Mouse (Mus musculus): Measurements from ENCODE around the gene Glrx5. TPM values are rescaled to one million over a fixed set of nuclear protein-coding genes. Genes with fewer than 3 reads are reported as not detected.

Gene Glrx5
- 10 to 100 TPM; 45.9 to 46.2 TPM for total RNA-seq (2021)
- long read RNA-seq, transcript Glrx5-201 (2 exons, 2,925 nt) = major isoform, 55 of 73 reads
- long read RNA-seq, partial matches to known transcripts = 15 of 73 reads
- long read RNA-seq, other reads (novel, unspliced or antisense) = 3 of 73 reads

DNA sequence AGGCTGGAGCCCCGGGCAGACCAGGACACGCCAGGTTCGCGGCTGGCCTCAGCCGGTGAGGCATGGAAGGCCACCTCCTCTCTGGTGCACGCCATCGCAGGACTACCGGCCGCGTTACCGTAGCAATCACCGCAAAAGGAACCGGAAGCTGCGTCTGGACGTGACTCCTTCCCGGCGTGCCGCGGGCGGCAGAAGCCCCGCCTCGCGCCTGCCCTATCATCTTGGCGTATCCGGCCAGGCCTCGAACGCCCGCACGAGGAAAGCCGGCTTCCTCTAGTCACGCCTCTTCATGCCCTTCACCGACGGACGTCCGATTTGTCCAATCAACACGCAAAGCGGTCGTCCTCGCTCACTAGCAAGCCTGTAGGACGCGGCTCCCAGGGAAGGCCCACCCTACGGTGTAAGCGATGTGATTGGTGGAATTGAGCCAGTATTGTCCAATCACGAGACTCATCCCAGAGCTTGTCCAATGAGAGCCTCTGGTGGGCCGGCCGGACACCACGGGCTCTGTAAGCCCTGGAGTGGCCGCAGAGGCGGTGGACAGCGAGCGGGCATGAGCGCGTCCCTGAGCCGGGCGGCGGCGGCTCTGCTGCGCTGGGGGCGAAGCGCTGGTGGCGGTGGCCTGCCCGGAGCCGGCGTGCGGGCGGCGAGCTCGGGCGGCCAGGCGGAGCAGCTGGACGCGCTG, at the start of gene Glrx5:
Gene Glrx5 (plus strand): TSS at position 542 of the 685 bp plus-strand sequence.
- peak; percentile 100 for DNase-seq (ENCODE audit: low spot score in 2 of 2)

DNA sequence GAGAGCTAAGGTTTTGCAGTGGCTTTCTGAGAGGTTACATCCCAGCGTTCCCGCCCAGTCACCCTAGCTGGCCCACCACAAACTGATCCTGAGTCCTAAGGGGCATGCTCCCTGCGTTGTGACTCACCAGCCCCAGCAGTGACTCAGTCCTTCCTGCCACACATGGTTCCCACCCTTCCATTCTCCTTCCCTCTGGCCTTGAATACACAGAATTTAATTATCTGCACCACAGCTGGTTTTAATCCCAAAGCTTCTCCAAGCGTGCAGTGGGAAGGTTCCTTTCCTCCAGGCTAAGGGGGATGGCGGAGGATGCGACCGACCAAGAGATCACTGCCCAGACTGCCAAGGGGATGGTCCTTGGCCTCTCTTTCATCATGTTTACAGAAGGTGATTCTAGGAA, 49.0 kb upstream of the Glrx5 start:
- DNase-seq (ENCODE audit: low spot score in 2 of 2) = no peak

DNA sequence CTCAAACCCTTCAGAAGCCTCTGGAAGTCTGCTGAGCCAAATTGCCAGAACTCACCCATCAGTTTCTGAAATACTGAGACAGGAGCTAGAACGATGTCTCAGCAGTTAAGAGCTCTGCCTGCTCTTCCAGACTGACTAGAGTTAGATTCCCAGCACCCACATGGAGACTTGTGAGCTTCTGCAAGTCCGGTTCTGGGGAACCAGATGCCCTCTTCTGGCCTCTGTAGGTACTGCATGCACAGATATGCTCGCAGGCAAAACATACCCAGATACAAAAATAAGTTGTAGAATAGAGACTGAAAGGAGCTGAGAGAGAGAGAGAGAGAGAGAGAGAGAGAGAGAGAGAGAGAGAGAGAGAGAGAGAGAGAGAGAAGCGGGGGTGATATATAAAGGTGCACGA, 47.4 kb upstream of the Glrx5 start:
- no peak for DNase-seq (ENCODE audit: low spot score in 2 of 2)

DNA sequence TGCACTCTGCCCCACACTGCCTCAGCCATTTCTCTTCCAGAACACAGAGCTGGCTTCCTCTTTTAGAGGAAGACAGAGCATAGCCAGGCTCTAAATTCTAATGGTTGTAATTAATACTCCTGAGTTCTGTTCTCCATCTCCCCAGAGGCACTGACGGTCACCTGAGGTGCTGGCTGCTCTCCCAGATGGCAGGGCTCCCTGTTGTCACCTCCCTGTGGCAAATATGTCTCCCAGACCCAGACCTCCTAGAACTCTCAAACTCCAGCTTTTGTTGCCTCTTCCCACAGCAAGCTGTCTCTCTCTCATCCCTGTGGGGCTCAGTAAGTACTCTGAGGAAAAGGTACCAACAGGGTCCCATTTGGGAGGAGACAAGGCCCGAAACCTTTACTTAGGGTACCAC, 46.5 kb upstream of the Glrx5 start:
- no peak for DNase-seq (ENCODE audit: low spot score in 2 of 2)

DNA sequence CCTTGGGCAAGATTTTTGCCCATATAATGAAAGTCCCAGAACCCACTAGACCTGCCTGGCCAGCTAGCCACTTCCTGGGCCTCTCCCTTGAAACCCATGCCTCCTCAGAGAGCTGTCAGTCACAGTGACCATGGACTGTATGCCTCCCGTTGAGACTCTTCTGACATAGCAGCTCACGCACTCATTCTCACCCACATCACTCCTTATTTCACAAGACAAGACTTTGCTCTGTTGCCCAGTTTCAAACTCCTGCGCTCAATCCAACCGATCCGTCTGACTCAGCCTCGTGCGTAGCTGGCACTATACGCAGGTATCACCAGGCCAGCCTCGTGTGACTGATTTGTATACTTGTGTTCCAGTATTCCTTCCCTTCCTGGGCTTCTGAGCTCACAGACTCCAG, 45.7 kb upstream of the Glrx5 start:
- DNase-seq (ENCODE audit: low spot score in 2 of 2) = no peak

DNA sequence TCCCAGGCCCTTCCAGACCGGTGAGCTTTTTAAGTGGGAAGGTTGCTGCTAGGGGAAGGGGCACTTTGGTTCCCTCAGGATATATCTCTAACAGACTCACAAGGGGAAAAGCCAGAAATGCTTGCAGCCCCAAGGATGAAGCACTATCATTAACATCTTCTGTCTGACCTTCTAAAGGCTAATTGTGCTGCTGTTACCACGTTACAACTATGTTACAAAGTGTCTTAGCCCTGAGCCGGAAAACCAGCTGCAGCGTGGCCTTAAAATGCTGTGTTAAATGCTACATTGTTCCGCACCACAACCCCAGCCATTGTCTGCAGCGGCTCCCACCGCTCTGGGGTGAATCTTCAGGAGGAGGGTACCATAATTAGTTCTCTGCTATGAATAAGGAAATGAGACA, 44.6 kb upstream of the Glrx5 start:
- no peak for DNase-seq (ENCODE audit: low spot score in 2 of 2)

DNA sequence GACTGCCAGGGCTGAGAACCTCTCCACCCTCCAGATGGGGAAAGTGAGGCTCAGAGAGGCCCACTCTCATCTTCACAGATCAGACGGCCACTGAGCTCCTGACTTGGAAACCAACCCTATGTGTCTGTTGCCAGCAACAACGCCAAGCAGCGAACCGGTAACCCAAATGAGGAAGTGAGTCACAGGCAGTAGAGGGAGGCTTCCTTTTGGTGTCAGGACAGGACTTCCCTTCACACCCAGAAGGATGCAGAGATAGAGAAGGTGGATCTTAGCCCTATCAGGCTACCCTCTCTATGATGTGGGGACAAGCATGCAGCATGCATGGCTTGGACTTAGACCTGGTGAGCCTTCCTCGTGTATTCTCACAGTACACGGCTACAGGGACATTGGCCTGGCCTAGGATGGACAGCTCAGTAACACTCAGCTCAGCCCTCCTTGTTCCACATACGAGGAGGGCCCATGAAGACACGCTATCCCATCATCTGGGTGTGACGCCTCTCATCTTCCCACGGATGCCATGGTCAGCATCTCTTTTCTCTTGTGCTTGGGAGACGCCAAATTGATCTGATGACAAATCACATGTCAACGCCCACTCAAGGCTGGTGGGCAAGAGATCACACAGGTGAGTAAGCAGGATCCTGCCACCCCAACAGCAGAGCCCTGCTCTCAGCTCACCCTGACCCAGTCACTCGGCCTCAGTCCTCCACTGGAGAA, 41.6 kb upstream of the Glrx5 start:
- no peak for DNase-seq (ENCODE audit: low spot score in 2 of 2)

DNA sequence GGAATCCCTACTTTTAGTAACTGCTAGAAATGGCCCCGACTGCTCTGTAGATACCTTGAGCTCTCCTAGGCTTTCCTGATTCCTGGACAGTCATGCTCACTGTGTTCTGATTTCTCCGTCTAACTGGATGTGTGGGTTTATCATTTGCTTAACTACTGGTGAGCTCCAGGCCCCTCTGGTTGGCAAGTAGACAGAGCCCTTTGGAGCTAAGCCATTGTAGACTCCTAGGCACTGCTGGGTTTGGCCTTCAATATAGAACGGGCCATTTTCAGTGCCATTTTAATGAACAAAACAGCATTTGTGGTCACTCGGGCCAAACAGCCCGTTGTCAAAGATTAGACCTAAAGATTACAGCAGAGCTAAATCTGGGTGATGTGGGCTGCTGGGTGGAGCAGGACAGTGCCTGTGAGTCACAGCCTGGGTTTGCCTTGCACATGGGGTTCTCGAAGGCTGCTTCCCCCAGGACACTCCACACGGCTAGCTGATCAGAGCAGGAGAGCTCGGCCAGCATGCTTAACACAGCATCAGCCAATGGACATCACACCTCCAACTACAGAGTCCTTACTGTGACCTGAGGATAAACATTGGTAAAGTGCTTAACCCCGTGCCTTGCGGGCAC, 40.3 kb upstream of the Glrx5 start:
- no peak for DNase-seq (ENCODE audit: low spot score in 2 of 2)

DNA sequence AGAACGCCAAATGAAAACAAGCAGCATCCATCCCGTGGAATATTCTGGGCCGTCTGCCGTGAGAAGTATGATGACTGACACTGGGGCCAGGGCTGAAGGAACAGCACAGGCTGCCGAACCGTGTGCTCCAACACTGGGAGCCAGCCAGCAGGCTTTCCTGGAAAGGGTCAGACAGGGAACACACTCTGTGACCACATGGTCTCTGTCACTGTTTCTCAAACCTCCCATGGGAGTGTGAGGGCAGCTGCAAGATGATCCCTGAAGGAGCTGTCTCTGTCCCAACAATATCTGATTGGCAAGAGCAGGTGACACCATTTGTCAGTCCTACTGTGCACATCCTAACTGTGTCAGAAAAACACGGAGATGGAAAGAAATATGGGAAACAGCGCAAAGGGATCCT, 39.6 kb upstream of the Glrx5 start:
- DNase-seq (ENCODE audit: low spot score in 2 of 2) = no peak

DNA sequence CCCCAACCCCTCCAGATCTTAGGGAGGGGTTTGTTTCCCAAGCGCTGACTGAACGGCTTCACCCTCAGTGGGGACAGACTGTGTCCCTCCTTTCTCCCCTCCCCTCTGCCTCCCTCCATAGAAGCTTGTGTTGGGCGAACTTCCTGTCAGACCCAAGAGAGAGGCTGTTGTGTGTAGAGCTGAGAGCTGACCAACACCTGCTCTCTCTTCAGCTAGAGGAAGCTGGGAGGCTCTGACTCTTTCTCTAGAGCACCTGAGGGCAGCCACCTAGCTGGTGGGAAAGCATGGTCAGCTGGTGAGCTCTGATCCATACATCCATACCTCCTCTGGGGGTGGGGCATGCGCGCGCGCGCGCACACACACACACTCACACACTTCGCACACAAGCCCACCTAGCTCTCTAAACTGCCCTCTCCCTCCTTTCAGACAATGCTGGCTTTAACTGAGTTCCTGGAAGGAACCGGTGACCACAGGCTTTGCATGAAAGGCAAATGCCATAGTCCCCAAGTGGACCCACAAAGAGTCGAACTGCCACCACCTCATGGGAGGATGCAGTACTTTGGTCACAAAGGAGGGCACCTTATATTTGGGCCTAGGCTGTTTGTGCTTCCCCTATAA, 37.1 kb upstream of the Glrx5 start:
- no peak for DNase-seq (ENCODE audit: low spot score in 2 of 2)

DNA sequence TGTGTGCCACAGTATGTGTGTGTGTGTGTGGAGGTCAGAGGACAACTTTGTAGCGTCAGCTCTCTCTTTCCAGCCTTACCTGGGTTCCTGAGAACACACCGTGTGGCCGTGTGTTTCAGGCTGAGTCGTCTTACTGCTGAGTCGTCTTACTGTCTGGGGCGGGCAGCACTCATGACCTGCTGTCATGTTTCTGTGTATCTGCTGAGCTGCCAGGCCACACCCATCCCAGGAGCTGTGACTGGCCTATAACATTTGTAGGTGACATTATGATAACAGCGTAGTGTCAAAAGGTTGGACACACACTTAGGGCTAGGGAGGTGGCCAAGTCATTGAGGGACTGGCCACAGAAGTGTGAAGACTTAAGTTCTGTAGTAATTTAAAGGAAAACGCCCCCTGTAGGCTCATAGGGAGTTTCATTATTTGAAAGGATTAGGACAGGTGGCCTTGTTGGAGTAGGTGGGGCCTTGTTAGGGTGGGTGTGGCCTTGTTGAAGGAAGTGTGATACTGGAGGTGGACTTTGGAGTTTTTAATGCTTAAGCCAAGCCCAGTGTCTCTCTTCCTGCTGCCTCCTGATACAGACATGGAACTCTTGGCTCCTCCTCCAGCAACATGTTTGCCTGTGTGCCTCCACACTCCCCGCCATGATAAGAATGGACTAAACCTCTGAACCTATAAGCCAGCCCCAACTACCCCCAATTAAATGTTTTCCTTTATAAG, 36.3 kb upstream of the Glrx5 start:
- DNase-seq (ENCODE audit: low spot score in 2 of 2) = no peak

DNA sequence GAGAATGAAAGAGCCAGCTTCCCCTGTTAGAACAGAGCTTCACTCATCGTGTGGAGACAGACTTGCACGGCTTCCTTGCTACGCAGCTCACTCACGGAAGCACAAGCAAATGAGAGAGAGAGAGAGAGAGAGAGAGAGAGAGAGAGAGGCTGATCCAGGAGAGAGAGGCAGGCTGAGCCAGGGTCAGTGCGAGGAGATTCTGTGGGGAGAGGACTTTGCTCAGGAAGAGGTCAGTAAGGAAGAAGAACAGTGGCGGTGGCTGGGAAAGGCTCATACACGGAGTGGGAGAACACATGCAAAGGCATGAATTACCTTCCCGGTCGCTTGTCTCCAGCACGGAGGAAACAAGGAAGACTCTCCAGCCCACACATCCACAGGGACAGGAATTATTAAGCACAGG, 35.3 kb upstream of the Glrx5 start:
- no peak for DNase-seq (ENCODE audit: low spot score in 2 of 2)

DNA sequence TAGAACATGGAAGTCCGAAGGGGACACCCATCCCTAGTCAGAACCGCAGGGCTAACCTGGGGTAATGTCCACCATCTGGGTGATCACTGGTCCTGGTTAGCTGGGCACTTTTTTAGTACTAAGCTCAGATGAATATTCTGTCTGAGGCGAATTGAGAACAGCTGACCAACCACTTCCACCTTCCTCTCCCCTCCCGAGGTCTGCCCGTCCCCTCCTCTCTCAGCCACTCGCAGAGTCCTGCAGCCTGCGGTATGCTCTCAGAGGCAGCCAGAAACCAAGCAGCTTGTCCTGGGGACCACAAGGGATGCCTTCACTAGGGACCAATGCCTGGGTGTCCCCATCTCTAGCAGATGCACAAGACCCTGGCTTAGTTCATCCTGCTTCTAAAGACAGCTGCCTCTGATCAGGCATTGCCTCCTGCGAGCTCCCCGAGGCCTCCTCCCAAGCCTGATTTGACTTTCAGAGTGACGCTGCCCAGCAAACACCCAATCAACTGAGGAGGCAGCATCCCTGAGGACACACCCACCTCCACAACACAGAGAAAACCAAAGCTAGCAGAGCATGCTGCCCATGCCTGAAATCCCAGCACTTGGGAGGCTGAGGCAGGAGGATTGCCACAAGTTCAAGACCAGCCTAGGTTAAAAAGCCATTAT, 34.7 kb upstream of the Glrx5 start:
- no peak for DNase-seq (ENCODE audit: low spot score in 2 of 2)

DNA sequence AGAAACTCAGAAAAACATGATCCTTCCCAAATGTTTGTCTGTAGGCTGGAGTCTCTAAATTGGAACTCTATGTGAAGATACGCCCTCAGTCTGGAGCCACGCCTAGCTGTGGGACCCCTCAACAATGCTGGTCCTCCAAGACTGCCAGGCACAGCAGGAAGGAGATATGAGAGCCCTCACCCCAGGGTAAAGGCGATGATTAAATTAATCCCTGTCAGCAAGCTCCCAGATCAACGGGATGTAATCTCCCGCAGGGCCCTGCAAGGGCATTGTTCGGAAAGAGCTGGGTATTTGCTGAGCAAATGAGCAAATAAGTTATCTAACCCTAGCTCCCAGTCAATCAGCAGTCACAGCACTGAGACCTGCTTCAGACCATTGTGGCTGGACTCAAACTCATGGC, 33.9 kb upstream of the Glrx5 start:
- no peak for DNase-seq (ENCODE audit: low spot score in 2 of 2)

DNA sequence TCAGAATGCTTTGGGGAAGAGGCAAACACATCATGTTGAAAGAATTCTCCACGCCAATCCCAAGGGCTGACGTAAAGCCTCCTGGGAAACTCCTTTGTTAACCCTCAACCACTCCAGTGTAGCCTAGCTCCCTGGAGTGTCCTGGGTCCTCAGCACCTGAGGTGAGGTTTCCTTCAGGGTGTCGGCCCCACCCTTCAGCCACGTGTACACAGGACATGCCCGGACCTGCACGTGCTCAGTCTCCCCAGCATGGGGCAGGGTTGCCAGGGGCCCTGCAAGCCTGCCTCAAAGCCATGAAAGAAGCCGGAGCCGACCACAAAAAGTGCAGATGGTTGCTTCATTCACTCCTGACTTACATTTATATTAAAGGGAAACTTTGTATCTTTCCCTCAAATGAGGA, 33.3 kb upstream of the Glrx5 start:
- no peak for DNase-seq (ENCODE audit: low spot score in 2 of 2)

DNA sequence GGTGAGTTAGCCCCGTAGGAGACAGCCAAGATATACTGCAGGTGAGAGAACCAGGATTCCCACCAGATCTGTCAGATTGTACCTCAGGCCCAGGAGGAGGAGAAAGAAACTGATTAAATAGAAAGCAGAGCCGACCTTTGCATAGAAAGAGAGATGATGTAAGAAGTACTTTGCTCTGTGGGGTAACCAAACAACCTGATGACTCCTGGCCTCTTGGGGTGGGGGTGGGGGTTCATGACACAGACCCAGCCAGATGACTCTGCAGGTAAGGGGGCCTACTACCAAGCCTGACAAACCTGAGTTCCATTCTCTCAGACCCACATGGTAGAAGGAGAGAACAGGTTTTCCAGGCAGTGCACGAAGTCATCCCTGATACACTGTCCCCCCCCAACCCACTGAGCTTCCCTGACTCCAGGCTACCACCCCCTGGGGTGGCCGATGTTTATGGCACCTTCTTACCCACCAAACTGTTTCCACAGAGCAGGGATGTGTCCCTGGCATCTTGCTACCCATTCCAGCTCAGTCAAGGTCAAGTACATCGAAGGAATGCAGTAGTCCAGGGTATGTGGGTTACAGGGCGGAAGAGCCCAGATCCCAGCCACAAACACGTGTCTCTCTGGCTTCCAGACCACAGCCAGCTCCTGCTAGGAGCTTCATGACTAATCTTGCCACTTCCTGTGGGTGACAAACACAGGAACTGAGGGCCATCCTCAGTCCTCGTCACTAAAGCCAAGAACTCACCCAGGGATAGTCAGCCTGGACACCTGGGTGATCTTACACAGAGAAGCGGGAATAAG, 31.8 kb upstream of the Glrx5 start:
- DNase-seq (ENCODE audit: low spot score in 2 of 2) = no peak

DNA sequence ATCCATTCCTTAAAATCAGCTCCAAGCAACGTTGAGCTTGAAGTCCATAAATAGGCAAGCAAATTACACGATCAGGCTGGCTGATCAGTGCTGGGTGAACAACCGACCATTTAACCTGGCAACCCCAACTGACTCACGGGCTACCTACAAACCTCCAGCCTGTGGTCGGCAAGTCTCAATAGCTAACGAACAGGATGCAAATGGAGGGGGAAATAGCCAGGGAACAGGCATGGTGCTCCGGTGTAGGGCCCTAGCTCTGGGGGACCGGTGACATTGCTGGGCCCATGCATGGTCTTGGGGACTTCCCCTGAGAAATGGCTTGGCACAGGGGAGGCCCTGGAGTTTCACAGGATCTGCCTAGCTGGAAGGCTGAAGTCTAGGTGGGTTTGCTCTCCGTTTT, 31.2 kb upstream of the Glrx5 start:
- no peak for DNase-seq (ENCODE audit: low spot score in 2 of 2)

DNA sequence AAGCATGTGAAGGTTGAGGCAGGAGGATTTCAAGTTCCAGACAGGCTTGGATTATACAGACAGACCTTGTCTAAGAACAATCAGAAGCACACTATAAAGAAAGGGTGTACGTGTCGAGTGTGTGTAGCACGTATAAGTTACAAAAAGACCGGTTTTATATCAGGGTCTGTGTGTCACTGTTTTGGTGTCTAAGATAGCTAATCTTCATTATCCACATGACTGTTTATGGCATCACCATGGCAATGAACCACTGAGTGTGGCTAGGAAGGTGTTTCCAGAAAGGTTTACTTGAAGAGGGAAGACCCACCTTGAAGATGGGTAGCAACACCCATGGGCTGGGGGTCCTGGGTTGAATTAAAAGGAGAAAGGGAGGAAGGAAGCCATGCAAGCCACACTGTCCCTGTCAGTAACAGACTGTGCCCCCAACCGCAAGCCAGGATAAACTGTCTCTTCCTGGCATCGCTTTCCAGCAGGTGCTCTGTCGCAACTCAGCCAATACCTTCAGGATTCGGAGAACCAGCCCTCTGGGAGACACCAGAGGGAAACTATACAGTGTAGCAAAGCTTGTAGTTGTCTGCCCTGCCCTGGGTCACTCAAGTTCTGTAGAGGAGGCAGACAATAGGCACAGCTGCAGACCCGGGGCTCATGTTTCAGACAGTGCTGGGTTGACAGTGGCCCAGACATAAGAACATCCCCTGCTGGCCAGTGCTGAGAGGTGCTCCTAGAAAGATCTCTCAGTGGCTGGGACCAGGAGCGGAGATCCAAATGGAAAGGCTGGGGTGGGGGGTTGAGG, 30.0 kb upstream of the Glrx5 start:
- DNase-seq (ENCODE audit: low spot score in 2 of 2) = no peak

DNA sequence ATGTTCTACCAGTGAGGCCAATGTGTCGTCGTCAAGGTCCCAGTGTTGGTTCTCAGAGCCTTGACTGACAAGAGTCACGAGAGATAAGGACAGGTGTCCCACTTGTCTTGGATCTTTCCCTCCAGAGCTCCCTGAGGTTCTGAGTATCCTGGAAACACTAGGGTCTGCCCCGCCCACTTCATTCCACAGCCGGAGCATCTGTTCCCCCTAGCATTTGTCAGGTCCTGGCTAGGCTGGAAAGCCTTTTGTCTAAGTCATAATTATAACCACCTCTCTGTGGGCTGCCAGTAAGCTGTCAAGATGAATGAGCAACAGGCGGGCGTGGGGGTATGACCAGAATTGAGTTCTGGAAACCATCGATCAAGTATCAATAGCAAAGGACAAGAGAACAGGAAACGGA, 29.3 kb upstream of the Glrx5 start:
- DNase-seq (ENCODE audit: low spot score in 2 of 2) = no peak

Measured in layer of hippocampus, adult 18-20 months (tissue).